8 mouse cellular contexts compared by ENCODE assay signal in genomic region chr8:128358406-128358755, GRCm38 (mm10). TPM values are rescaled to one million over a fixed set of nuclear protein-coding genes. Genes with fewer than 3 reads are reported as not detected.
DNase-seq lines count a peak whose midpoint lies in the region; ATAC-seq and TF ChIP-seq lines count a peak whose summit lies in the region.

Gene Nrp1 (plus strand): TSS chr8:128358604.

- H3K4me2 ChIP-seq in forebrain, postnatal 0 days (ENCODE audit: low read depth) = peak within 1 kb of the TSS; percentile 99
- H3K4me2 ChIP-seq in lung, postnatal 0 days (replicated peaks; ENCODE audit: low read depth, low read length) = peak within 1 kb of the TSS; percentile 86

- 0 out of 2 replicates have a peak, but pooled peaks cover 10% of the 10 kb centered on the region for H3K4me1 ChIP-seq in forebrain, postnatal 0 days (ENCODE audit: insufficient read depth)
- H3K4me1 ChIP-seq in lung, postnatal 0 days (ENCODE audit: insufficient read depth, low read depth, low read length) = no peaks in the 10 kb centered on the region; the same call in 1 of the 2 replicates

- H3K27me3 ChIP-seq in forebrain, postnatal 0 days (ENCODE audit: insufficient read depth, low read length) = no peaks in the 10 kb centered on the region
- H3K27me3 ChIP-seq in lung, postnatal 0 days (replicated peaks; ENCODE audit: insufficient read depth, low read length) = no peaks in the 10 kb centered on the region

- no peaks in the 10 kb centered on the region for H3K36me3 ChIP-seq in forebrain, postnatal 0 days (ENCODE audit: insufficient read depth)
- no peaks in the 10 kb centered on the region for H3K36me3 ChIP-seq in lung, postnatal 0 days (ENCODE audit: insufficient read depth, low read length)

- ATAC-seq in activated CD4-positive, CD25-positive, alpha-beta regulatory T cell, adult 4 months = peak; percentile 59
- ATAC-seq in forebrain, postnatal 0 days = peak; percentile 25
- peak; percentile 7; the same call in 1 of the 2 replicates for ATAC-seq in lung, postnatal 0 days

- peak within 1 kb of the TSS; percentile 62 for H3K4me3 ChIP-seq in forebrain, postnatal 0 days (ENCODE audit: low read depth, low read length)
- H3K4me3 ChIP-seq in lung, postnatal 0 days (ENCODE audit: low read depth, low read length) = peak within 1 kb of the TSS; percentile 82

- 0% methylated on average over 21 of the region's 21 CpGs for WGBS in forebrain, postnatal 0 days
- under 1% methylated on average over 21 of the region's 21 CpGs for WGBS in lung, postnatal 0 days

- H3K9ac ChIP-seq in forebrain, postnatal 0 days = peak within 1 kb of the TSS; percentile 66
- peak within 1 kb of the TSS; percentile 79 for H3K9ac ChIP-seq in lung, postnatal 0 days (replicated peaks; ENCODE audit: low read depth)

- no peak for TF ChIP-seq EP300 in lung, postnatal 0 days (IDR thresholded peaks at IDR 0.05)

- no peaks in the 10 kb centered on the region for H3K9me3 ChIP-seq in forebrain, postnatal 0 days (ENCODE audit: low read length)
- no peaks in the 10 kb centered on the region for H3K9me3 ChIP-seq in lung, postnatal 0 days (ENCODE audit: low read length)

- peak within 1 kb of the TSS; percentile 95 for H3K27ac ChIP-seq in forebrain, postnatal 0 days (ENCODE audit: low read depth, low read length)
- H3K27ac ChIP-seq in lung, postnatal 0 days (ENCODE audit: low read length) = peak within 1 kb of the TSS; percentile 88

- no peak for TF ChIP-seq CTCF in forebrain, postnatal 0 days (IDR thresholded peaks at IDR 0.05; ENCODE audit: low read depth)
- no peak for TF ChIP-seq CTCF in lung, postnatal 0 days (IDR thresholded peaks at IDR 0.05)

- DNase-seq in CD8-positive naive resting alpha-beta T cell, adult 2 months (ENCODE audit: low read depth in 2 of 2, low spot score in 2 of 2) = peak; percentile 14 to 28
- peak; percentile 72 for DNase-seq in forebrain, postnatal 0 days
- DNase-seq in heart, postnatal 4 days = no peak
- peak in 1 of 2 experiments; percentile 42 for DNase-seq in layer of hippocampus, postnatal 25 days (ENCODE audit: extremely low spot score in 1 of 2, low spot score in 1 of 2)
- DNase-seq in lung, postnatal 0 days (ENCODE audit: low spot score) = peak; percentile 62
- peak; percentile 51 for DNase-seq in ovary, postnatal 36 days (ENCODE audit: low spot score)
- DNase-seq in c-Kit-positive CD71-positive TER-119-positive erythroid progenitor cells, embryonic 14.5 days (ENCODE audit: low spot score) = no peak

RNA-seq across cellular contexts. Expression of gene Nrp1, which starts in this region (rescaled TPM):
- polyA plus RNA-seq in activated CD4-positive, CD25-positive, alpha-beta regulatory T cell, adult 4 months (2017; shearing (Covaris generic)) = 100 to 1,000 TPM; 209 to 238 TPM
- 79.9 and 93.3 TPM in 2 replicates for total RNA-seq in forebrain, postnatal 0 days (2014; rRNA removed)
- 49.0 and 87.1 TPM in 2 replicates for polyA plus RNA-seq in forebrain, postnatal 0 days (2015; fragmentation: Nextera tagmentation; extraction: Ambion mirVana)
- 100 to 1,000 TPM; 153 to 156 TPM for total RNA-seq in heart, postnatal 4 days (2021)
- 100 to 1,000 TPM in 1 of 2 experiments, 10 to 100 TPM in 1; 96.2 to 111 TPM for total RNA-seq in layer of hippocampus, postnatal 25 days (2021)
- polyA plus RNA-seq in lung, postnatal 0 days (2015; fragmentation: Nextera tagmentation; extraction: Ambion mirVana) = 158 and 187 TPM in 2 replicates

Comparison
In these comparisons a context has a peak if more than half of its experiments do, and no peak if none do; other contexts are left out.
1. DNase-seq: peak in CD8-positive naive resting alpha-beta T cell, adult 2 months (2 of 2), forebrain, postnatal 0 days (single experiment), lung, postnatal 0 days (single experiment) and ovary, postnatal 36 days (single experiment); none in heart, postnatal 4 days (single experiment) and c-Kit-positive CD71-positive TER-119-positive erythroid progenitor cells, embryonic 14.5 days (single experiment).
2. ATAC-seq: peak in every context shown above with its lines; median percentile 59 in activated CD4-positive, CD25-positive, alpha-beta regulatory T cell, adult 4 months; 25 in forebrain, postnatal 0 days; 7 in lung, postnatal 0 days.